Mouse (Mus musculus): ENCODE measurements around the gene Kcnj11.

GRCm38 (mm10) chr7:46128196-46128595, 27.6 kb upstream of the Kcnj11 start:
- no peak for TF ChIP-seq EP300 (IDR thresholded peaks at IDR 0.05; ENCODE audit: low read depth in 1 of 2, low read length in 2 of 2)
- no peak for TF ChIP-seq CTCF (IDR thresholded peaks at IDR 0.05 in 2 of 3, conservative IDR thresholded peaks at IDR 0.05 in 1 of 3; ENCODE audit: control insufficient read depth in 1 of 3, insufficient read depth in 1 of 3, low read depth in 2 of 3, low read length in 3 of 3, poor library complexity in 1 of 3, severe bottlenecking in 1 of 3)
- no peak for TF ChIP-seq GATA1 (IDR thresholded peaks at IDR 0.05; ENCODE audit: low read depth, low read length)
- no peak for TF ChIP-seq MAX (IDR thresholded peaks at IDR 0.05; ENCODE audit: low read length)
- no peak for TF ChIP-seq BHLHE40 (IDR thresholded peaks at IDR 0.05; ENCODE audit: borderline replicate concordance, low read depth, low read length)
- no peak for TF ChIP-seq TAL1 (IDR thresholded peaks at IDR 0.05; ENCODE audit: low read length)
- TF ChIP-seq POLR2A (IDR thresholded peaks at IDR 0.05; ENCODE audit: control insufficient read depth in 1 of 2, insufficient read depth in 1 of 2, low read depth in 1 of 2, low read length in 2 of 2, poor library complexity in 1 of 2), result no peak
- TF ChIP-seq RAD21 (IDR thresholded peaks at IDR 0.05; ENCODE audit: low read depth, low read length), result no peak
- TF ChIP-seq GABPA (IDR thresholded peaks at IDR 0.05; ENCODE audit: low read depth, low read length), result no peak

Data from MEL (cell line).